Mouse (Mus musculus): ENCODE results near the gene Decr2. TPM values are rescaled to one million over a fixed set of nuclear protein-coding genes. Genes with fewer than 3 reads are reported as not detected.
"Not testable (repeated sequence)": the region's sequence is repeated elsewhere in the genome, so short reads cannot be mapped to it uniquely, and the experiment has no call there.

Decr2 gene
- polyA plus RNA-seq, 1 experiment from 2014 or later: 40.1 TPM

GRCm38 (mm10) chr17:26124560-26124959, 34.4 kb upstream of the Decr2 start:
- peaks cover 20% of the 10 kb centered on the region for H3K36me3 ChIP-seq (ENCODE audit: control insufficient read depth, insufficient read depth)
- peak overlapping the region; percentile 100 for H3K4me3 ChIP-seq (ENCODE audit: low read length)
- H3K4me2 ChIP-seq (ENCODE audit: low read depth, low read length): peak overlapping the region; percentile 93
- peaks cover 14% of the 10 kb centered on the region for H3K4me1 ChIP-seq (ENCODE audit: control insufficient read depth, insufficient read depth, low read length)
- WGBS: 80% methylated on average over 7 of the region's 7 CpGs
- peaks cover 3% of the 10 kb centered on the region; the same call in 1 of the 2 replicates for H3K27me3 ChIP-seq (ENCODE audit: control insufficient read depth, insufficient read depth, low read length)
- H3K9me3 ChIP-seq (replicated peaks; ENCODE audit: control insufficient read depth, low read length): no peaks in the 10 kb centered on the region
- no peak overlapping the region for H3K27ac ChIP-seq (ENCODE audit: low read length)
- no peak overlapping the region; the same call in none of the 2 replicates for H3K9ac ChIP-seq (ENCODE audit: low read length)
- ATAC-seq (replicated peaks; ENCODE audit: extremely low read depth, insufficient read depth, low FRiP score): no peak

GRCm38 (mm10) chr17:26123267-26123684, 33.1 kb upstream of the Decr2 start, which contains the start of gene Mrpl28:
Gene Mrpl28 (plus strand): TSS chr17:26123500.
- peaks cover 4% of the 10 kb centered on the region for H3K27me3 ChIP-seq (ENCODE audit: control insufficient read depth, insufficient read depth, low read length)
- peak within 1 kb of the TSS; percentile 93 for H3K4me2 ChIP-seq (ENCODE audit: low read depth, low read length)
- peaks cover 16% of the 10 kb centered on the region for H3K36me3 ChIP-seq (ENCODE audit: control insufficient read depth, insufficient read depth)
- peak; percentile 87 for ATAC-seq (replicated peaks; ENCODE audit: extremely low read depth, insufficient read depth, low FRiP score)
- H3K9ac ChIP-seq (ENCODE audit: low read length): peak within 1 kb of the TSS; percentile 95
- H3K9me3 ChIP-seq (replicated peaks; ENCODE audit: control insufficient read depth, low read length): no peaks in the 10 kb centered on the region
- under 1% methylated on average over 32 of the region's 32 CpGs for WGBS
- H3K4me1 ChIP-seq (ENCODE audit: control insufficient read depth, insufficient read depth, low read length): peaks cover 14% of the 10 kb centered on the region
- peak within 1 kb of the TSS; percentile 42 for H3K27ac ChIP-seq (ENCODE audit: low read length)
- peak within 1 kb of the TSS; percentile 100 for H3K4me3 ChIP-seq (ENCODE audit: low read length)

- no peak for ATAC-seq (replicated peaks; ENCODE audit: extremely low read depth, insufficient read depth, low FRiP score)
- Histone ChIP-seq H3K4me2 (ENCODE audit: low read depth, low read length) (no peak overlapping the region), H3K4me3 (ENCODE audit: low read length) (no peak overlapping the region), H3K27ac (ENCODE audit: low read length) (no peak overlapping the region), H3K36me3 (ENCODE audit: control insufficient read depth, insufficient read depth) (peaks cover 15% of the 10 kb centered on the region), H3K27me3 (ENCODE audit: control insufficient read depth, insufficient read depth, low read length) (peaks cover 10% of the 10 kb centered on the region), H3K9ac (ENCODE audit: low read length) (no peak overlapping the region), H3K9me3 (replicated peaks; ENCODE audit: control insufficient read depth, low read length) (no peaks in the 10 kb centered on the region), H3K4me1 (ENCODE audit: control insufficient read depth, insufficient read depth, low read length) (peaks cover 14% of the 10 kb centered on the region)
- WGBS: 52% methylated on average over 5 of the region's 5 CpGs
Measured at GRCm38 (mm10) chr17:26122431-26123140, 32.4 kb upstream of the Decr2 start.

DNA sequence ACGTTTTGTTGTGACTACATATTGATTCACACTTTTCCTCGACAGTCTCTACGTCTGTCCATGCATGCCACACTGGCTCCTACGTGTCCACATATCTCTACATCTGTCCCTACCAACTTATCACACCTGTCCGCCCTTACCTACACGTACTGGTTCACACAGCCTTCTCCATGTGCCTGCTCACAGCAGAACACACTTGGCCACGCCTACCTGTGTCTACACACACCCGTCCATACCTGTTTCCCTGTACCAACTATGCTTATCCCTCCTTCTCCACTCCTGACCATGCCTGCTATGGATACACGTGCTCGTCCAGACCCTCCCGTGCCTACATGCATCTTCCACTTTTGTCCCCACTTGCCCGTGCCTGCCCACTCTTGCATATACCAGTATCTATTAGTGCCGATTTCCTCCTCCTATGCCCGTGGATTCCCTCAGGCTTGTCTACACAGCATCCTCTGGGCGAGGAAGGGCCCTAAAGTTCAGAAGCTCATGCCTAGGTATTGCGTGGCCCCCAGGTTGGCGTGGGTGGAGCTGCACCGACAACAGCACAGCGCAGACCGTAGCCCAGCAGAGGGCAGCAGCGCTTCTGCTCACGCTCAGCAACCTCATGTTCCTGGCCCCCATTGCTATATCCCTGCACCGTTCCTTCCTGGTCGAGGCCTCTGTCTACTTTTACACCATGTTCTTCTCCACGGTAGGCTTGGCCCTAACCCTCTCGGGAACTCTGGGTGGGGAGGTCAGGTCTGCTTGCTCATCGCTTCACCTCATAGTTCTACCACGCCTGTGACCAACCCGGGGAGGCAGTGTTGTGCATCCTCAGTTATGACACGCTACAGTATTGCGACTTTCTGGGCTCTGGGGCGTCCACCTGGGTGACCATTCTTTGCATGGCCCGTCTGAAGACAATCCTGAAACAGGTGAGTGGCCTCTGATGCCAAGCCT, 29.9 kb upstream of the Decr2 start:
- H3K4me1 ChIP-seq (ENCODE audit: control insufficient read depth, insufficient read depth, low read length): peaks cover 14% of the 10 kb centered on the region
- no peak overlapping the region for H3K27ac ChIP-seq (ENCODE audit: low read length)
- H3K4me2 ChIP-seq (ENCODE audit: low read depth, low read length): peak overlapping the region; percentile 26; the same call in 1 of the 2 replicates
- no peak overlapping the region for H3K4me3 ChIP-seq (ENCODE audit: low read length)
- no peak overlapping the region; the same call in 1 of the 2 replicates for H3K9ac ChIP-seq (ENCODE audit: low read length)
- H3K36me3 ChIP-seq (ENCODE audit: control insufficient read depth, insufficient read depth): no peaks in the 10 kb centered on the region
- H3K9me3 ChIP-seq (replicated peaks; ENCODE audit: control insufficient read depth, low read length): no peaks in the 10 kb centered on the region
- ATAC-seq (replicated peaks; ENCODE audit: extremely low read depth, insufficient read depth, low FRiP score): no peak
- WGBS: 42% methylated on average over 33 of the region's 33 CpGs
- H3K27me3 ChIP-seq (ENCODE audit: control insufficient read depth, insufficient read depth, low read length): peaks cover 35% of the 10 kb centered on the region

GRCm38 (mm10) chr17:26116503-26117258, 26.5 kb upstream of the Decr2 start:
- Histone ChIP-seq H3K9me3 (replicated peaks; ENCODE audit: control insufficient read depth, low read length) (no peaks in the 10 kb centered on the region), H3K27ac (ENCODE audit: low read length) (no peak overlapping the region), H3K4me3 (ENCODE audit: low read length) (no peak overlapping the region), H3K36me3 (ENCODE audit: control insufficient read depth, insufficient read depth) (no peaks in the 10 kb centered on the region), H3K9ac (ENCODE audit: low read length) (no peak overlapping the region), H3K4me1 (ENCODE audit: control insufficient read depth, insufficient read depth, low read length) (peaks cover 10% of the 10 kb centered on the region; the same call in 1 of the 2 replicates), H3K27me3 (ENCODE audit: control insufficient read depth, insufficient read depth, low read length) (peaks cover 61% of the 10 kb centered on the region), H3K4me2 (ENCODE audit: low read depth, low read length) (no peak overlapping the region)
- no peak for ATAC-seq (replicated peaks; ENCODE audit: extremely low read depth, insufficient read depth, low FRiP score)
- WGBS: 77% methylated on average over 17 of the region's 17 CpGs

- Histone ChIP-seq H3K4me3 (ENCODE audit: low read length) (no peak overlapping the region), H3K27ac (ENCODE audit: low read length) (no peak overlapping the region), H3K27me3 (ENCODE audit: control insufficient read depth, insufficient read depth, low read length) (peaks cover 68% of the 10 kb centered on the region), H3K4me1 (ENCODE audit: control insufficient read depth, insufficient read depth, low read length) (peaks cover 10% of the 10 kb centered on the region; the same call in 1 of the 2 replicates), H3K4me2 (ENCODE audit: low read depth, low read length) (no peak overlapping the region), H3K9ac (ENCODE audit: low read length) (no peak overlapping the region), H3K9me3 (replicated peaks; ENCODE audit: control insufficient read depth, low read length) (no peaks in the 10 kb centered on the region), H3K36me3 (ENCODE audit: control insufficient read depth, insufficient read depth) (no peaks in the 10 kb centered on the region)
- no peak for ATAC-seq (replicated peaks; ENCODE audit: extremely low read depth, insufficient read depth, low FRiP score)
- no CpG with 5 or more reads among the region's 3 CpGs for WGBS
Measured at GRCm38 (mm10) chr17:26115956-26116487, 25.9 kb upstream of the Decr2 start.

GRCm38 (mm10) chr17:26115205-26115898, 25.2 kb upstream of the Decr2 start:
- Histone ChIP-seq H3K4me2 (ENCODE audit: low read depth, low read length) (no peak overlapping the region), H3K27ac (ENCODE audit: low read length) (no peak overlapping the region), H3K9me3 (replicated peaks; ENCODE audit: control insufficient read depth, low read length) (no peaks in the 10 kb centered on the region), H3K36me3 (ENCODE audit: control insufficient read depth, insufficient read depth) (no peaks in the 10 kb centered on the region), H3K9ac (ENCODE audit: low read length) (no peak overlapping the region), H3K4me3 (ENCODE audit: low read length) (no peak overlapping the region), H3K27me3 (ENCODE audit: control insufficient read depth, insufficient read depth, low read length) (peaks cover 73% of the 10 kb centered on the region), H3K4me1 (ENCODE audit: control insufficient read depth, insufficient read depth, low read length) (peaks cover 10% of the 10 kb centered on the region; the same call in 1 of the 2 replicates)
- ATAC-seq (replicated peaks; ENCODE audit: extremely low read depth, insufficient read depth, low FRiP score): no peak
- WGBS: 71% methylated on average over 7 of the region's 7 CpGs

DNA sequence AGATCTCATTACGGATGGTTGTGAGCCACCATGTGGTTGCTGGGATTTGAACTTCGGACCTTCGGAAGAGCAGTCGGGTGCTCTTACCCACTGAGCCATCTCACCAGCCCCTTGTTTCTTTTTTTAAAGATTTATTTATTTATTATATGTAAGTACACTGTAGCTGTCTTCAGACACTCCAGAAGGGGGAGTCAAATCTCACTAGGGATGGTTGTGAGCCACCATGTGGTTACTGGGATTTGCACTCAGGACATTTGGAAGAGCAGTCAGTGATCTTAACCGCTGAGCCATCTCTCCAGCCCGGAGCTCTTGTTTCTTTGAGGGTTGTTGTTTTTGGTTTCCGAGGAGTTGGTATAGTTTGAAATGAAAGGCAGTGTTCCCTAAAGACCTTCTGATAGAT, 24.3 kb upstream of the Decr2 start:
- not testable (repeated sequence) for H3K36me3 ChIP-seq (ENCODE audit: control insufficient read depth, insufficient read depth); H3K4me3 ChIP-seq (ENCODE audit: low read length); H3K4me2 ChIP-seq (ENCODE audit: low read depth, low read length); H3K9ac ChIP-seq (ENCODE audit: low read length); H3K27ac ChIP-seq (ENCODE audit: low read length); H3K4me1 ChIP-seq (ENCODE audit: control insufficient read depth, insufficient read depth, low read length); H3K9me3 ChIP-seq (replicated peaks; ENCODE audit: control insufficient read depth, low read length); ATAC-seq (replicated peaks; ENCODE audit: extremely low read depth, insufficient read depth, low FRiP score)
- peaks cover 73% of the 10 kb centered on the region for H3K27me3 ChIP-seq (ENCODE audit: control insufficient read depth, insufficient read depth, low read length)
- 62% methylated on average over 7 of the region's 7 CpGs for WGBS
